Mouse (Mus musculus): ENCODE measurements around the gene Spsb3.

Gene Spsb3

GRCm38 (mm10) chr17:24896993-24897269 is 10.5 kb downstream of the Spsb3 start:
- peak; percentile 34 for DNase-seq (ENCODE audit: low spot score)

GRCm38 (mm10) chr17:24897600-24897999 is 11.2 kb downstream of the Spsb3 start:
- no peak for DNase-seq (ENCODE audit: low spot score)

GRCm38 (mm10) chr17:24898041-24898854 is 11.8 kb downstream of the Spsb3 start:
- no peak for DNase-seq (ENCODE audit: low spot score)

- DNase-seq (ENCODE audit: low spot score): no peak
Measured at GRCm38 (mm10) chr17:24899153-24899552, 12.7 kb downstream of the Spsb3 start.

- no peak for DNase-seq (ENCODE audit: low spot score)
Measured at GRCm38 (mm10) chr17:24900014-24900413, 13.6 kb downstream of the Spsb3 start.

- DNase-seq (ENCODE audit: low spot score): no peak
Measured at GRCm38 (mm10) chr17:24902124-24902523, 15.7 kb downstream of the Spsb3 start.

- no peak for DNase-seq (ENCODE audit: low spot score)
Measured at GRCm38 (mm10) chr17:24902671-24903474, 16.4 kb downstream of the Spsb3 start.

- DNase-seq (ENCODE audit: low spot score): no peak
Measured at GRCm38 (mm10) chr17:24903767-24904166, 17.3 kb downstream of the Spsb3 start.

GRCm38 (mm10) chr17:24907591-24907990 is 21.1 kb downstream of the Spsb3 start:
- no peak for DNase-seq (ENCODE audit: low spot score)

GRCm38 (mm10) chr17:24913984-24914383 is 27.5 kb downstream of the Spsb3 start:
- DNase-seq (ENCODE audit: low spot score): no peak

GRCm38 (mm10) chr17:24923246-24923645 is 36.8 kb downstream of the Spsb3 start:
- no peak for DNase-seq (ENCODE audit: low spot score)

GRCm38 (mm10) chr17:24929506-24929905 is 43.1 kb downstream of the Spsb3 start:
- no peak for DNase-seq (ENCODE audit: low spot score)

GRCm38 (mm10) chr17:24932431-24932830 is 46.0 kb downstream of the Spsb3 start:
- no peak for DNase-seq (ENCODE audit: low spot score)

GRCm38 (mm10) chr17:24933163-24933562 is 46.7 kb downstream of the Spsb3 start:
- no peak for DNase-seq (ENCODE audit: low spot score)

GRCm38 (mm10) chr17:24934926-24935325 is 48.5 kb downstream of the Spsb3 start:
- no peak for DNase-seq (ENCODE audit: low spot score)

- DNase-seq (ENCODE audit: low spot score): no peak
Measured at GRCm38 (mm10) chr17:24935666-24936065, 49.2 kb downstream of the Spsb3 start.

GRCm38 (mm10) chr17:24936259-24937237 is 50.1 kb downstream of the Spsb3 start, which contains the start of gene Mapk8ip3:
Gene Mapk8ip3 (minus strand): TSS chr17:24936977.
- DNase-seq (ENCODE audit: low spot score): peak; percentile 93

- DNase-seq (ENCODE audit: low spot score): no peak
Measured at GRCm38 (mm10) chr17:24937266-24937665, 50.8 kb downstream of the Spsb3 start.
